In the genomic region with DNA sequence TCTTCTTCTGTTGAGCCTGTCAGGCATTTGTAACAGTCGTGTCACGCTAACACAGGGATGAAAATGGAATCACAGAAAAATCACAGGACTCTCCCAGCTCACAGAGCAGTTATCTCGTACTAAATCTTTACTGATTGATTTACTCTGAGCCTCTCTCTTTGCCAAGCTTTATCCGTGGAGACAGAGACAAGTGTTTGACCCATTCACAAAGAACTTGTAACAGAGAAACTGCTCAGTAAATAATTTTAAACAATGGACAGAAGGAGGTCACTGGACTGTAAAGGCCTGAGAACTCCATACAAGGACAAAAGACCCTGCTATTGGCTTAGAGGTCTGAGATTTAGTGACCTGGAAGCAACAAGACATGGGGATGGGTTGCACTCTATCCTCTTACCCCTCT, we compare ENCODE assay signal across 24 mouse cellular contexts.
DNase-seq lines count a peak whose midpoint lies in the region; ATAC-seq lines count a peak whose summit lies in the region.
"Had no signal": no experiment of that assay in that cellular context is flagged by ENCODE, and none has a peak within 500 bp of the region (broad histone marks: within the 10 kb centered on the region; RNA-seq: fewer than 3 reads in every experiment).

No protein-coding gene starts in this region.

- H3K27ac ChIP-seq in hindbrain, embryonic 12.5 days = no peak overlapping the region
- H3K27ac ChIP-seq: embryonic facial prominence, embryonic 13.5 days; embryonic facial prominence, embryonic 15.5 days; forebrain, embryonic 10.5 days; forebrain, embryonic 12.5 days had no signal

- H3K9ac ChIP-seq in hindbrain, embryonic 12.5 days = no peak overlapping the region
- H3K9ac ChIP-seq: embryonic facial prominence, embryonic 13.5 days; embryonic facial prominence, embryonic 15.5 days; forebrain, embryonic 12.5 days had no signal

- no peaks in the 10 kb centered on the region for H3K4me1 ChIP-seq in hindbrain, embryonic 12.5 days
- H3K4me1 ChIP-seq: embryonic facial prominence, embryonic 13.5 days; embryonic facial prominence, embryonic 15.5 days had no signal

- H3K36me3 ChIP-seq in hindbrain, embryonic 12.5 days = no peaks in the 10 kb centered on the region
- H3K36me3 ChIP-seq: embryonic facial prominence, embryonic 13.5 days; embryonic facial prominence, embryonic 15.5 days; forebrain, embryonic 10.5 days; forebrain, embryonic 12.5 days; G1E had no signal

- no peak for ATAC-seq in hindbrain, embryonic 12.5 days (ENCODE audit: low FRiP score)
- ATAC-seq: CD4-positive, CD25-positive, alpha-beta regulatory T cell, adult 4 months; forebrain, embryonic 14.5 days; forebrain, embryonic 16.5 days had no signal

- H3K4me2 ChIP-seq in hindbrain, embryonic 12.5 days (replicated peaks) = no peak overlapping the region
- H3K4me2 ChIP-seq: embryonic facial prominence, embryonic 13.5 days; embryonic facial prominence, embryonic 15.5 days; forebrain, embryonic 12.5 days had no signal

- no peaks in the 10 kb centered on the region for H3K27me3 ChIP-seq in hindbrain, embryonic 12.5 days
- H3K27me3 ChIP-seq: embryonic facial prominence, embryonic 13.5 days; embryonic facial prominence, embryonic 15.5 days; forebrain, embryonic 12.5 days had no signal

- DNase-seq in embryo, embryonic 10.5 days (ENCODE audit: low spot score) = peak; percentile 28
- DNase-seq in embryo, embryonic 11 days = no peak
- DNase-seq in Muller cell, postnatal 12 days (ENCODE audit: inconsistent ontology term) = peak; percentile 52
- peak; percentile 77 for DNase-seq in retina, embryonic 14.5 days (ENCODE audit: low spot score)
- no peak for DNase-seq in adrenal gland, postnatal 36 days
- DNase-seq: adrenal gland, adult 2 months; adrenal gland, postnatal 10 days; adrenal gland, postnatal 25 days; B cell, adult 2 months; cerebellum, adult 11-12 months; cerebellum, adult 2 months; cerebellum, adult 9-10 months; cerebellum, postnatal 10 days; cerebellum, postnatal 36 days had no signal

- H3K4me3 ChIP-seq in hindbrain, embryonic 12.5 days = no peak overlapping the region
- H3K4me3 ChIP-seq: embryonic facial prominence, embryonic 13.5 days; embryonic facial prominence, embryonic 15.5 days; erythroblast, embryonic 14.5 days; forebrain, embryonic 10.5 days; forebrain, embryonic 12.5 days had no signal

- no peaks in the 10 kb centered on the region for H3K9me3 ChIP-seq in hindbrain, embryonic 12.5 days (replicated peaks)
- H3K9me3 ChIP-seq: embryonic facial prominence, embryonic 13.5 days; embryonic facial prominence, embryonic 15.5 days; forebrain, embryonic 10.5 days; forebrain, embryonic 12.5 days had no signal

- 42% methylated on average over 4 of the region's 4 CpGs for WGBS in hindbrain, embryonic 12.5 days

Comparison
In these comparisons a context has a peak if more than half of its experiments do, and no peak if none do; other contexts are left out.
1. DNase-seq: peak in embryo, embryonic 10.5 days (single experiment), Muller cell, postnatal 12 days (single experiment) and retina, embryonic 14.5 days (single experiment); none in embryo, embryonic 11 days (single experiment) and adrenal gland, postnatal 36 days (0 of 2).